Mouse (Mus musculus): ENCODE results near the gene Tmc3. TPM values are rescaled to one million over a fixed set of nuclear protein-coding genes. Genes with fewer than 3 reads are reported as not detected.

The Tmc3 gene
- polyA plus RNA-seq, 1 experiment: not detected

DNA sequence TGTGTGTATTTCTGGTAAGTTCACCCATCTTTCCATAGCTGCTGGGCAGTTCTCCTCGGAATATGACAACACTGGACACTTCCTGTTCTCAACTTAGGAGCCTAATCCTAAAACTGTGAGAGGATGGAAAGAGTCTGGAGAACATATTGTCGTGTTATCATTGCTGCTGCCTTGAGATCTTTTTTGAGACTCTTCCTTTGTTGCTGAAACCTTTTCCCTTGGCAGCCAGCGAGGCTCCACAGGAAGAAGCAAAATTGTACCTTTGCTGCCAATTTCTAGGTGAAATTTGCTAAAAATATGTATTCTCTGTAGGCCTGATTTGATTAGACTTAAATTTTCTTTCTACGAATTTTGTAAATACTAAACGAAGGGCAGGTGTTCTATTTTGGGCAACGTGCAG is 30.2 kb upstream of the Tmc3 start:
- Histone ChIP-seq H3K27me3 (ENCODE audit: control insufficient read depth, insufficient read depth, insufficient read length) (no peaks in the 10 kb centered on the region), H3K36me3 (ENCODE audit: control insufficient read depth, insufficient read depth) (no peaks in the 10 kb centered on the region), H3K79me2 (ENCODE audit: control insufficient read depth, insufficient read depth) (no peaks in the 10 kb centered on the region), H3ac (ENCODE audit: control insufficient read depth, insufficient read length, low read depth) (no peak overlapping the region), H3K79me3 (ENCODE audit: low read depth) (no peaks in the 10 kb centered on the region), H3K4me3 (ENCODE audit: insufficient read depth, poor library complexity, severe bottlenecking) (no peak overlapping the region)
- no peak for TF ChIP-seq MYOD1 (IDR thresholded peaks at IDR 0.05; ENCODE audit: control insufficient read depth, insufficient read length, low read depth)
- TF ChIP-seq CEBPB (IDR thresholded peaks at IDR 0.05; ENCODE audit: low read depth): no peak
- TF ChIP-seq USF1 (IDR thresholded peaks at IDR 0.05; ENCODE audit: low read depth): no peak
- no peak for TF ChIP-seq CTCF (IDR thresholded peaks at IDR 0.05; ENCODE audit: control insufficient read depth, insufficient read depth, insufficient read length)
- no peak for TF ChIP-seq MAX (IDR thresholded peaks at IDR 0.05)
- TF ChIP-seq MYOG (IDR thresholded peaks at IDR 0.05; ENCODE audit: control insufficient read depth, extremely low read depth, insufficient read length): no peak
- TF ChIP-seq FOSL1 (IDR thresholded peaks at IDR 0.05; ENCODE audit: insufficient read depth, low read length, poor library complexity, severe bottlenecking): no peak

DNA sequence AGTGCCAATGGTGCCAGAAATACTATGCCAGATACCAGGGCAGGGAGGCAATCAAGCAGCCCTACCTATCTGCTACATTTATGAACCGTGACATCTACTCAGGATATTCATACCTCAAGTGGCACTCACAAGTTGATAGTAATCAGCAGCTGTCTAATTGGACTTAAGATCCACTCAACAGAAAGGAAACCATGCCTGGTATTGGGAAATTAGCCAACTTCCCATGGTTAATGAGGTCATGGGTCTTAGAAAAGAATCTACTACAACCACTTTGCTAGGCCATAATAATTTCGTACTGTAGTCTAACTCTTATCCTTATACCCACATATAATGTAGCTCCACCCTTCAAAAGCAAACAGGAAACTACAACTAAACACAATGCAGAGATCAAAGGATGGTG is 28.2 kb upstream of the Tmc3 start:
- H3K27me3 ChIP-seq (ENCODE audit: control insufficient read depth, insufficient read depth, insufficient read length): no peaks in the 10 kb centered on the region
- no peaks in the 10 kb centered on the region for H3K36me3 ChIP-seq (ENCODE audit: control insufficient read depth, insufficient read depth)
- TF ChIP-seq FOSL1 (IDR thresholded peaks at IDR 0.05; ENCODE audit: insufficient read depth, low read length, poor library complexity, severe bottlenecking): no peak
- TF ChIP-seq MYOD1 (IDR thresholded peaks at IDR 0.05; ENCODE audit: control insufficient read depth, insufficient read length, low read depth): peak; percentile 84

DNA sequence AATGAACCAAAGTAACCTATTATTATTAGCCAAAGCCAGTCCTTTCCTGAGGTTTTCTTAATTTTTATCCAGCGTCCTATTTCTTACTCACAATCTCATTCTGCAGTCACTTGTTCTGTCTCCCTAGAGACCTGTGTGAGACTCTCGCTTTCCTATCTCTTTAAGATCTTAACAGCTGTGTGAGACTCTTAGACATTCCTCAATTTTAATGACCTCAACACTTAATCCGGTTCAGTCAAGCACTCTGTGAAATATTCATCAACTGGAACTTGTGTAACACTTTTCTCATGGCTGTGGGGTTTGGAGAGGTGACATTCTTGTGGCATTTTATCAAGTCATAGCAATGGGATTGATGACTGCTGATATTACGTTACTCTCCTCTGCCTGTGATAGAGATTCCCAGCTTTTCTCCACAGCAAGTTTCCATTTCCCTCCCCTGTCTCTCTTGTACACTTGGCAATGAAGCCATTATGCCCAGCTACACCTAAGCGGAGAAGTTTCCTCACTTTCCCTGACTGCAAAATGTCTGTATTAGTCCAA is 25.9 kb upstream of the Tmc3 start:
- Histone ChIP-seq H3K4me3 (ENCODE audit: insufficient read depth, poor library complexity, severe bottlenecking) (no peak overlapping the region), H3K79me2 (ENCODE audit: control insufficient read depth, insufficient read depth) (no peaks in the 10 kb centered on the region)
- TF ChIP-seq MAX (IDR thresholded peaks at IDR 0.05): no peak
- peak; percentile 31 for TF ChIP-seq MYOD1 (IDR thresholded peaks at IDR 0.05; ENCODE audit: control insufficient read depth, insufficient read length, low read depth)

More for the DNA sequence above, 28.2 kb upstream of the Tmc3 start:
- Histone ChIP-seq H3K79me3 (ENCODE audit: low read depth) (no peaks in the 10 kb centered on the region), H3K79me2 (ENCODE audit: control insufficient read depth, insufficient read depth) (no peaks in the 10 kb centered on the region), H3ac (ENCODE audit: control insufficient read depth, insufficient read length, low read depth) (no peak overlapping the region), H3K4me3 (ENCODE audit: insufficient read depth, poor library complexity, severe bottlenecking) (no peak overlapping the region)

DNA sequence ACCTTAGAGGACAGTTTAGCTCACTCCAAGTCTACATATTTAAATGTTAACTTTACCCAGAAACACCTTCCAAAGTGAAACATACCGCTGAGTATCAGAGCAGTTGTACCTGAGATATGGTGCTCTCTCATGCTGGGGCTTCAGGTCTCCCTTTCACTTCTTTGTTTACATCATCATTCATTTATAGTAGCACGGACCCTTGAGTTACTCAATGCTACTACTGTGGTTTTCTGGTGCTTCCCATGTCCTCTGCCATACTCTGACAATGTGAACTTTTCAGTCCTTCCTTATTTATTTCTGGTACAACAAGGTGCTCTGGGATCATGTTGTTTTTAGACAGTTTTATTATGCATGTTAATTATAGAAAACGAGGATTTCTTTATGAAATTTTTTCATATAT is 25.2 kb upstream of the Tmc3 start:
- H3K79me2 ChIP-seq (ENCODE audit: control insufficient read depth, insufficient read depth): no peaks in the 10 kb centered on the region
- no peaks in the 10 kb centered on the region for H3K79me3 ChIP-seq (ENCODE audit: low read depth)
- H3K27me3 ChIP-seq (ENCODE audit: control insufficient read depth, insufficient read depth, insufficient read length): no peaks in the 10 kb centered on the region
- H3K4me3 ChIP-seq (ENCODE audit: insufficient read depth, poor library complexity, severe bottlenecking): no peak overlapping the region
- no peaks in the 10 kb centered on the region for H3K36me3 ChIP-seq (ENCODE audit: control insufficient read depth, insufficient read depth)
- TF ChIP-seq MAX (IDR thresholded peaks at IDR 0.05) (no peak), MYOD1 (IDR thresholded peaks at IDR 0.05; ENCODE audit: control insufficient read depth, insufficient read length, low read depth) (no peak)
- no peak overlapping the region for H3ac ChIP-seq (ENCODE audit: control insufficient read depth, insufficient read length, low read depth)

More for the DNA sequence above, 25.9 kb upstream of the Tmc3 start:
- no peaks in the 10 kb centered on the region for H3K27me3 ChIP-seq (ENCODE audit: control insufficient read depth, insufficient read depth, insufficient read length)
- no peaks in the 10 kb centered on the region for H3K79me3 ChIP-seq (ENCODE audit: low read depth)
- no peak overlapping the region for H3ac ChIP-seq (ENCODE audit: control insufficient read depth, insufficient read length, low read depth)
- H3K36me3 ChIP-seq (ENCODE audit: control insufficient read depth, insufficient read depth): no peaks in the 10 kb centered on the region

DNA sequence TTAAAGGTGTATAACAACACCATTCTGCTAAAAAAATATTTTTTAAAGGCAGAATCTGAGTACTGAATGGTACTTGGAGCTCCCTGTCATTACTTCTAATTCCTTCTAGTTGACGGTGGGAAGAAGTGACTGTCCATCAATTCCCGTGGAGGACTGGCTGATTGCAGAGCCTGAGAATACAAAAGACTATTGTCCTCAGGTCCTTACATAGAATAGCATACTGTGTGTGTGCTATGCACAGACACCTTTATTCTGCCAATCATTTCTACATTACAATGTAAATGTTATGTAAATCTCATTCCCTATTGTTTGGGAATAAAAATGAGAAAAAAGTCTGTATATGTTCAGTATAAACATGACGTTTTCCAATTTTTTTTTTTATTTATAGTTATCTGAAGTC is 22.9 kb upstream of the Tmc3 start:
- no peaks in the 10 kb centered on the region for H3K79me3 ChIP-seq (ENCODE audit: low read depth)
- no peak overlapping the region for H3ac ChIP-seq (ENCODE audit: control insufficient read depth, insufficient read length, low read depth)
- TF ChIP-seq MAX (IDR thresholded peaks at IDR 0.05) (no peak), USF1 (IDR thresholded peaks at IDR 0.05; ENCODE audit: low read depth) (no peak), MYOG (IDR thresholded peaks at IDR 0.05; ENCODE audit: control insufficient read depth, extremely low read depth, insufficient read length) (no peak), CEBPB (IDR thresholded peaks at IDR 0.05; ENCODE audit: low read depth) (no peak), FOSL1 (IDR thresholded peaks at IDR 0.05; ENCODE audit: insufficient read depth, low read length, poor library complexity, severe bottlenecking) (no peak), MYOD1 (IDR thresholded peaks at IDR 0.05; ENCODE audit: control insufficient read depth, insufficient read length, low read depth) (no peak), CTCF (IDR thresholded peaks at IDR 0.05; ENCODE audit: control insufficient read depth, insufficient read depth, insufficient read length) (no peak)
- no peak overlapping the region for H3K4me3 ChIP-seq (ENCODE audit: insufficient read depth, poor library complexity, severe bottlenecking)
- no peaks in the 10 kb centered on the region for H3K79me2 ChIP-seq (ENCODE audit: control insufficient read depth, insufficient read depth)
- no peaks in the 10 kb centered on the region for H3K36me3 ChIP-seq (ENCODE audit: control insufficient read depth, insufficient read depth)
- H3K27me3 ChIP-seq (ENCODE audit: control insufficient read depth, insufficient read depth, insufficient read length): no peaks in the 10 kb centered on the region

DNA sequence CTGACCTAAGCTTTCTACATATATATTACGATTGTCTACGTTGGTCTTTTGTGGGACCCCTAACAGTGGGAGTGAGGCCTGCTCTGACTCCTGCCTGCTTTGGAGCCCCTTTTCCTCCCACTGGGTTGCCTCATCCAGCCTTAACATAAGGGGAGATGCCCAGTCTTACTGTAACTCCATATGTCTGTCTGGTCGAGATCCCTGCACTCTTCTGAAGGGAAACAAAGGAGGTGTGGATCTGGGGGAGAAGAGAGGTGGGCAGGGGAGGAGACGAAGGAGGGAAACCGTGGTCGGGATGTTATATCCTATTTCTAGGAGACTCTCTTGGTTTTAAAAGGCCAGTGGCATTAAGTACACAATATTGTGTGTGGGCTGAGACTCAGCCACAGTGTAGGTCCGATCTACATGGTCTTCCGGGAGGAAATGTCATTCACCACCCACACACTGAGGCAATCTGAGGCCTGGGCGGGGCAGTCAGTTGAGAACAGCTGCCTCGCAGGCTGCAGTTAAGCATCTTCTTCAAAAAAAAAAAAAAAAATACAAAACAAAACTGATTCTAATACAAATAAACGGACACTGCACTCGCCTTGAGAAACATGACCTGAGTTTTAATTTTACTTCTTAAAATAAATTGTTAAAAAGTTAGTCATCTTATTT is 20.0 kb upstream of the Tmc3 start:
- TF ChIP-seq CEBPB (IDR thresholded peaks at IDR 0.05; ENCODE audit: low read depth) (no peak), MYOD1 (IDR thresholded peaks at IDR 0.05; ENCODE audit: control insufficient read depth, insufficient read length, low read depth) (peak; percentile 66), MAX (IDR thresholded peaks at IDR 0.05) (no peak), FOSL1 (IDR thresholded peaks at IDR 0.05; ENCODE audit: insufficient read depth, low read length, poor library complexity, severe bottlenecking) (no peak), CTCF (IDR thresholded peaks at IDR 0.05; ENCODE audit: control insufficient read depth, insufficient read depth, insufficient read length) (no peak)
- Histone ChIP-seq H3K27me3 (ENCODE audit: control insufficient read depth, insufficient read depth, insufficient read length) (no peaks in the 10 kb centered on the region), H3K79me3 (ENCODE audit: low read depth) (no peaks in the 10 kb centered on the region), H3K36me3 (ENCODE audit: control insufficient read depth, insufficient read depth) (no peaks in the 10 kb centered on the region), H3K4me3 (ENCODE audit: insufficient read depth, poor library complexity, severe bottlenecking) (no peak overlapping the region), H3K79me2 (ENCODE audit: control insufficient read depth, insufficient read depth) (no peaks in the 10 kb centered on the region), H3ac (ENCODE audit: control insufficient read depth, insufficient read length, low read depth) (no peak overlapping the region)

All from C2C12 (cell line).